Mouse (Mus musculus) embryonic facial prominence, embryonic 12.5 days (tissue): Measurements from ENCODE around the gene Nckap5. TPM values are rescaled to one million over a fixed set of nuclear protein-coding genes. Genes with fewer than 3 reads are reported as not detected.

Experiments
- ATAC-seq: fragments of 200-750 bp; cut with Nextera tagmentation; 2 replicates; pipeline ENCODE4 v1.8.0; 2017; ENCODE audit not compliant: insufficient number of reproducible peaks, insufficient read depth, low FRiP score, low TSS enrichment
- H3K27ac ChIP-seq: fragments of 300-500 bp; sonication (generic); 2 replicates; pipeline ENCODE4 v1.5.1; 2016; ENCODE audit warnings: mild to moderate bottlenecking
- H3K27me3 ChIP-seq: fragments of 300-500 bp; sonication (generic); 2 replicates; pipeline ENCODE4 v1.6.1; 2016; ENCODE audit warnings: mild to moderate bottlenecking, moderate library complexity
- H3K36me3 ChIP-seq: fragments of 300-500 bp; sonication (generic); 2 replicates; pipeline ENCODE4 v1.6.1; 2016; ENCODE audit warnings: mild to moderate bottlenecking
- H3K4me1 ChIP-seq: fragments of 300-500 bp; sonication (generic); 2 replicates; pipeline ENCODE4 v1.6.1; 2016
- H3K4me2 ChIP-seq: fragments of 300-500 bp; sonication (generic); replicated peaks from 2 replicates; pipeline ENCODE4 v1.6.1; 2016; ENCODE audit warnings: mild to moderate bottlenecking, moderate library complexity
- H3K4me3 ChIP-seq: fragments of 300-500 bp; sonication (generic); 2 replicates; pipeline ENCODE4 v1.5.1; 2016; ENCODE audit warnings: mild to moderate bottlenecking
- H3K9ac ChIP-seq: fragments of 300-500 bp; sonication (generic); 2 replicates; pipeline ENCODE4 v1.6.1; 2016; ENCODE audit warnings: mild to moderate bottlenecking, moderate library complexity
- H3K9me3 ChIP-seq: fragments of 300-500 bp; sonication (generic); 2 replicates; pipeline ENCODE4 v1.6.1; 2016; ENCODE audit warnings: mild to moderate bottlenecking, moderate library complexity
- WGBS: fragments of 180-500 bp; shearing (Covaris S2); methylation state at CpG from one replicate; pipeline ENCODE4 v1.1.7; 2016; 5-methylcytosine and 5-hydroxymethylcytosine counted together
- polyA plus RNA-seq: library from polyadenylated mRNA; unstranded; fragments of >200 nt; fragmentation: Nextera tagmentation; extraction: Ambion mirVana; gene quantifications from 2 replicates; pipeline ENCODE4 v1.2.1, GENCODE M21; 2016

Gene Nckap5
- polyA plus RNA-seq, 1 experiment from 2014 or later, result 8.2 TPM

DNA sequence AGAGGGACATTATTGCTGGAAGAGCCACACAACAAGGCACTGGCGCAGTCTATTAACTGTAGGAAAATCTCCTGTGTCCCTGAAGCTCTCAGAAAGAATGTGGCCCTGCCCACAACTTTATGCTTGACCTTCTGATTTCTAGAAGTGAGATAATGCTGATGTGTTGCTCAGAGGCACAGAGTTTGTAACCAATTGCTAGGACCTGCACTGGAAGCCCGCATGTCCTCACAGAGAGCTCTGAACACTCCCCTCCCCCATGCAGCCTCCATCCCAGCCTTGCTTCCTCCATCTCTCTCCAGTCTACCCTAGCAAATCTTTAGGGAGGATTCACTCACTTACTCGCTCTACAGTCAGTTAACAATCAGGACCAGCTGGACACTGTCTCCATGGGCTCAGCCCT lies 346.9 kb downstream of the Nckap5 start:
- no peak for ATAC-seq

GRCm38 (mm10) chr1:126481459-126482228 lies 349.0 kb downstream of the Nckap5 start:
- no peaks in the 10 kb centered on the region for H3K9me3 ChIP-seq

More for the DNA sequence above, 346.9 kb downstream of the Nckap5 start:
- H3K36me3 ChIP-seq, result no peaks in the 10 kb centered on the region
- H3K4me1 ChIP-seq, result no peaks in the 10 kb centered on the region
- no peaks in the 10 kb centered on the region for H3K27me3 ChIP-seq
- no peak overlapping the region for H3K4me2 ChIP-seq
- no peak overlapping the region for H3K4me3 ChIP-seq
- no peak overlapping the region for H3K9ac ChIP-seq
- no peaks in the 10 kb centered on the region for H3K9me3 ChIP-seq
- WGBS, result 80% methylated on average over 3 of the region's 3 CpGs
- no peak overlapping the region for H3K27ac ChIP-seq

DNA sequence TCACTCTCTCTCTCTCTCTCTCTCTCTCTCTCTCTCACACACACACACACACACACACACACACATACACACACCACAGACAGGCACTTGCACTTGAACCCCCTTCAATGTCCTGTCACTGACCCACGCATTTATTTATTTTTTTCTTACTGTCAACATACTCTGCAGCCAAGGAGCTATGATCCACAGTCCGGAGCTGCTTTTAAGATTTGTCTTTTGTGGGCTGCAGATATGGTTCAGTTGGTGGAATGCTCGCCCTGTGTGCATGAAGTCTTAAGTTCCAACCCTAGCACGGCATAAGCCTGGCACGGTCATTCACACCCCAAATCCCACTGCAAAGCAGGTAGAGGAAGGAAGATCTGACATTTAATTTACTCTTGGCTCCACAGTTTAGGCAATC lies 357.6 kb downstream of the Nckap5 start:
- Histone ChIP-seq H3K36me3 (no peaks in the 10 kb centered on the region), H3K9ac (no peak overlapping the region), H3K27me3 (no peaks in the 10 kb centered on the region), H3K9me3 (no peaks in the 10 kb centered on the region), H3K27ac (no peak overlapping the region), H3K4me2 (no peak overlapping the region), H3K4me3 (no peak overlapping the region), H3K4me1 (no peaks in the 10 kb centered on the region)
- no peak for ATAC-seq
- 78% methylated on average over 5 of the region's 5 CpGs for WGBS

More at GRCm38 (mm10) chr1:126481459-126482228, 349.0 kb downstream of the Nckap5 start:
- H3K4me1 ChIP-seq, result no peaks in the 10 kb centered on the region
- no peak overlapping the region for H3K4me2 ChIP-seq
- H3K36me3 ChIP-seq, result no peaks in the 10 kb centered on the region
- ATAC-seq, result no peak
- no peak overlapping the region for H3K27ac ChIP-seq
- no peak overlapping the region for H3K4me3 ChIP-seq
- no peak overlapping the region for H3K9ac ChIP-seq
- 68% methylated on average over 7 of the region's 7 CpGs for WGBS
- H3K27me3 ChIP-seq, result no peaks in the 10 kb centered on the region

DNA sequence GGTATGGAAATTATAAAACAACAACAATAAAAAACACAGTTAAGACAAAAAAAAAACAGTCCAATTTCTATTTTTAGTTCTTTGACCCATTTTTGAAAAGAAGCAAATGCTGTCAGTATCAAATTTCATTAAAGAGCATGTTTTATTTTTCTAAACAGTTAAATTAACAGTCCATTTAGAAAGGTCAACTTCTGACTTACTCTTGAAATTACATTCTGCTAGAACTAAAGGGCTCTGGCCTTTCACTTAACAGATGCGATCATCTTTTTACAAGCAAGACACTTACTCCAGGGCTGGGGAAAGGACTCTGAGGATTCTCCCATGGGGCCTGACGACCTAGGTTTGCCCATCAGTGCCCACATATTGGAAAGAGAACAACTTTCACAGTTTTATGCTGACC lies 359.2 kb downstream of the Nckap5 start:
- Histone ChIP-seq H3K9me3 (no peaks in the 10 kb centered on the region), H3K36me3 (no peaks in the 10 kb centered on the region), H3K4me1 (no peaks in the 10 kb centered on the region), H3K27ac (no peak overlapping the region), H3K4me2 (no peak overlapping the region), H3K4me3 (no peak overlapping the region), H3K27me3 (no peaks in the 10 kb centered on the region), H3K9ac (no peak overlapping the region)
- ATAC-seq, result no peak
- 47% methylated on average over 2 of the region's 2 CpGs for WGBS

DNA sequence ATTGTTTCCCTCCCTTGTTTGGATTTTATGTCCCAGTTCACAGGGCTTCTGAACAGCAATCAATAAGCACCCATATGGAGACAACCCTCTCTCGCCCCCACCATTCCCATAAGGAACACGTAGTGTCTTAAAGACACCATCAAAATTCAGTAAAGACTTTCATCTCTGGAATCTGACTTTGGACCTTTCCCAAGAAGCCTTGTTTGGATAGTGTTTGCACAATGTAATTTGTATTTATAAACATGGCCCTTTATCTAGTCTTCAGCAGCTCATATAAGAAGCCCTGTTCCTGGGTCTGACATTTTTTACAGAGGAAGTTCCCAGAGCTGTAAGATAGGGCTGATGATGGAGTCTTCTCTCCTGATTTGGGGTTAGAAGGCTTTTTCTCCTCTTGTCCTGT lies 359.7 kb downstream of the Nckap5 start:
- no peaks in the 10 kb centered on the region for H3K4me1 ChIP-seq
- H3K9me3 ChIP-seq, result no peaks in the 10 kb centered on the region
- no peak overlapping the region for H3K4me3 ChIP-seq
- H3K27me3 ChIP-seq, result no peaks in the 10 kb centered on the region
- no peak overlapping the region for H3K4me2 ChIP-seq
- no peaks in the 10 kb centered on the region for H3K36me3 ChIP-seq
- H3K27ac ChIP-seq, result no peak overlapping the region
- no peak overlapping the region for H3K9ac ChIP-seq
- 78% methylated on average over 2 of the region's 2 CpGs for whole genome bisulfite sequencing
- no peak for ATAC-seq

- Histone ChIP-seq H3K4me2 (no peak overlapping the region), H3K36me3 (no peaks in the 10 kb centered on the region), H3K27ac (no peak overlapping the region), H3K4me3 (no peak overlapping the region), H3K27me3 (no peaks in the 10 kb centered on the region), H3K4me1 (no peaks in the 10 kb centered on the region), H3K9ac (no peak overlapping the region), H3K9me3 (no peaks in the 10 kb centered on the region)
- ATAC-seq, result no peak
- WGBS, result 65% methylated on average over 5 of the region's 5 CpGs
Observed at GRCm38 (mm10) chr1:126469818-126470544, 360.6 kb downstream of the Nckap5 start.

GRCm38 (mm10) chr1:126461527-126462354 lies 368.9 kb downstream of the Nckap5 start:
- no peak overlapping the region for H3K27ac ChIP-seq
- ATAC-seq, result no peak
- H3K36me3 ChIP-seq, result no peaks in the 10 kb centered on the region
- 50% methylated on average over 11 of the region's 11 CpGs for WGBS
- H3K27me3 ChIP-seq, result no peaks in the 10 kb centered on the region
- H3K4me3 ChIP-seq, result no peak overlapping the region
- H3K4me1 ChIP-seq, result no peaks in the 10 kb centered on the region
- no peaks in the 10 kb centered on the region for H3K9me3 ChIP-seq
- H3K4me2 ChIP-seq, result no peak overlapping the region
- H3K9ac ChIP-seq, result no peak overlapping the region

DNA sequence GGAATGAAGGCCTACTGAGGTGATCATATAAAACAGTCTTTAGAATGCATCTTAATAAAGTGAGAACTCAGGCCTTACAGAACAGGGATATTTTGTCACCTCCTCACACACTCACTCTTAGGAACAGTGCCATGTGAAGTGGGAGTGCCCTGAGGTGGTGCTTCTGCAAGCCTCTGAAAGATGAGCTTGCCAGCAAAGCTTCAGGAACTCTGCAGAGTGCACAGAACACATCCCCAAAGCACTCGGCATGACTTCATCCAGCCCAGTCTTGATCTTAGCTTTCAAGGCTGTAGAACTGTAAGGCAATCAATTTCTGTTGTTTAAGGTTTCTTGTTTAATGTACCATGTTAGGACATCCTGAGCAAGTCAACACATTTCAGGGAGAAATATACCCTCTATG lies 372.9 kb downstream of the Nckap5 start:
- H3K9me3 ChIP-seq, result no peaks in the 10 kb centered on the region

DNA sequence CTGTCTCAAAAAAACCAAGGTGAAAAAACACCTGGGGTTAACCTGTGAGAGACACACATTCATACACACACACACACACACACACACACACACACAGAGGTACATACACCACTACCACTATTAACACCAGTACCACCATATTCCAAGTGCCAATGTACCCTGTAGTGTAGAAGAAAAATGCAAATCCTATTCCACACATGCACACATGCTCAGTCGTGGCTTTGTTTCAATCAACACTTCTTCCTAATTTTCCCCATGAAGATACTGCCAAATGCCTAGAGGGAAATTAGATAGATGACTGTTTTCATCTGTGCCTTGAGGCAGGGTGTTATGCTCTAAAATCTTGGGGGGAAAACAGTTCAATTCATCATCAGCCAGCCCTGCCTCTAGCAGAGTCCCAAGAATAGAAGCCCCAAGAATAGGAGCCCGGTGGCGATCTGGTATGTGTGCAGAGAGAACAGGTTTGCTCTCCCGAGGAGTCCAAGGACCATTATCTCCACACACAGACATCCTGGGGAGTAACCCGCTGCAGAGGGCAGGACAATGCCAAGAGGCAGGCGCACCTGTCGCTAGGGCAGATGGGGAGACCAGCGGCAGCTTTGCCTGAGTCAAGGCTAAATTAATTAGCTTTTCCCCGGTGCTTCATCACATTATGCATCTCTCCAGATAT lies 376.0 kb downstream of the Nckap5 start:
- 66% methylated on average over 9 of the region's 9 CpGs for WGBS
- Histone ChIP-seq H3K4me1 (no peaks in the 10 kb centered on the region), H3K4me2 (no peak overlapping the region), H3K4me3 (no peak overlapping the region), H3K27me3 (no peaks in the 10 kb centered on the region), H3K27ac (no peak overlapping the region), H3K9me3 (no peaks in the 10 kb centered on the region), H3K36me3 (no peaks in the 10 kb centered on the region), H3K9ac (no peak overlapping the region)
- ATAC-seq, result no peak

More for the DNA sequence above, 372.9 kb downstream of the Nckap5 start:
- Histone ChIP-seq H3K4me3 (no peak overlapping the region), H3K9ac (no peak overlapping the region), H3K4me1 (no peaks in the 10 kb centered on the region), H3K36me3 (no peaks in the 10 kb centered on the region), H3K27me3 (no peaks in the 10 kb centered on the region), H3K4me2 (no peak overlapping the region), H3K27ac (no peak overlapping the region)
- ATAC-seq, result no peak
- WGBS, result 64% methylated on average over 1 of the region's 1 CpGs

DNA sequence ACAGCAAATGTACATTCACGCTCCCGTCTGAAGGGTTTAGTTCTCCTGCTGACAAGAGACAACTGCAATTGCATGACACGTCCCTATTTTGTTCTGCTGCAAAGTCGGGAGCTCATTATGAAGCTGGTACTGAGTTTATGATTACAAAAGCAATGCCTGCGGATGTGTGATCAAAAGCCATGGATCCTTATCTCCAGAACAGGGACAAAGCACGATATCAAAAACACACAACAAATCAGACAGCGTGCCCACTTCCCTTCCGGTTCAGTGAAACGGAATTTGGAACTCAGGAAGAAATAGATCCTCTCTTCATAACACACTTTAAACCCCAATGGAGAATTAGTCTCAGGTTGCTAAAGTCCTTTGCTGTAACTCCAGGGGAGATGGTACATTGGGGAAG lies 379.1 kb downstream of the Nckap5 start:
- Histone ChIP-seq H3K27me3 (no peaks in the 10 kb centered on the region), H3K27ac (no peak overlapping the region), H3K4me1 (no peaks in the 10 kb centered on the region), H3K4me2 (no peak overlapping the region), H3K9me3 (no peaks in the 10 kb centered on the region), H3K9ac (no peak overlapping the region), H3K36me3 (no peaks in the 10 kb centered on the region), H3K4me3 (no peak overlapping the region)
- ATAC-seq, result no peak
- WGBS, result 70% methylated on average over 9 of the region's 9 CpGs

GRCm38 (mm10) chr1:126449424-126449823 lies 381.2 kb downstream of the Nckap5 start:
- H3K4me2 ChIP-seq, result no peak overlapping the region
- WGBS, result 43% methylated on average over 2 of the region's 2 CpGs
- no peaks in the 10 kb centered on the region for H3K9me3 ChIP-seq
- ATAC-seq, result no peak
- no peak overlapping the region for H3K9ac ChIP-seq
- H3K4me3 ChIP-seq, result no peak overlapping the region
- H3K36me3 ChIP-seq, result no peaks in the 10 kb centered on the region
- no peaks in the 10 kb centered on the region for H3K4me1 ChIP-seq
- no peak overlapping the region for H3K27ac ChIP-seq
- H3K27me3 ChIP-seq, result no peaks in the 10 kb centered on the region
